9 mouse cellular contexts compared by ENCODE assay signal in genomic region chr17:56468870-56469269, GRCm38 (mm10). TPM values are rescaled to one million over a fixed set of nuclear protein-coding genes. Genes with fewer than 3 reads are reported as not detected.
DNase-seq lines count a peak whose midpoint lies in the region; ATAC-seq and TF ChIP-seq lines count a peak whose summit lies in the region.
"Had no signal": no experiment of that assay in that cellular context is flagged by ENCODE, and none has a peak within 500 bp of the region (broad histone marks: within the 10 kb centered on the region; RNA-seq: fewer than 3 reads in every experiment).

No protein-coding gene starts in this region.

- ATAC-seq in intestine, embryonic 14.5 days (replicated peaks; ENCODE audit: low FRiP score, low TSS enrichment, low read depth), result no peak
- no peak for ATAC-seq in intestine, postnatal 0 days
- ATAC-seq in common myeloid progenitor, adult 5-6 weeks (replicated peaks; ENCODE audit: low read depth, poor library complexity, severe bottlenecking), result peak; percentile 46
- ATAC-seq in megakaryocyte progenitor cell, adult 5-6 weeks (replicated peaks; ENCODE audit: poor library complexity), result peak; percentile 49

- H3K4me3 ChIP-seq in intestine, embryonic 14.5 days (ENCODE audit: low read depth, low read length), result no peak overlapping the region
- no peak overlapping the region for H3K4me3 ChIP-seq in intestine, postnatal 0 days (ENCODE audit: low read depth, low read length)
- H3K4me3 ChIP-seq in thymus, adult 2 months (ENCODE audit: control insufficient read depth, insufficient read depth, low read length), result no peak overlapping the region
- H3K4me3 ChIP-seq: erythroblast, embryonic 14.5 days had no signal

- H3K36me3 ChIP-seq in intestine, embryonic 14.5 days (ENCODE audit: control insufficient read depth, insufficient read depth, low read length), result no peaks in the 10 kb centered on the region
- H3K36me3 ChIP-seq in intestine, postnatal 0 days (ENCODE audit: control insufficient read depth, insufficient read depth), result no peaks in the 10 kb centered on the region
- no peaks in the 10 kb centered on the region for H3K36me3 ChIP-seq in thymus, adult 2 months (ENCODE audit: control insufficient read depth, insufficient read depth, low read length)

- H3K9ac ChIP-seq in intestine, embryonic 14.5 days (ENCODE audit: low read length), result no peak overlapping the region
- H3K9ac ChIP-seq in intestine, postnatal 0 days (ENCODE audit: low read depth, low read length), result no peak overlapping the region

- TF ChIP-seq CTCF in intestine, postnatal 0 days (IDR thresholded peaks at IDR 0.05; ENCODE audit: low read depth), result no peak
- no peak for TF ChIP-seq CTCF in thymus, adult 2 months (IDR thresholded peaks at IDR 0.05; ENCODE audit: borderline replicate concordance, control insufficient read depth, extremely low read depth, insufficient read depth, low read length, poor library complexity)

- WGBS in intestine, embryonic 14.5 days, result 57% methylated on average over 7 of the region's 7 CpGs
- WGBS in intestine, postnatal 0 days, result 50% methylated on average over 7 of the region's 7 CpGs
- WGBS in thymus, adult 2 months, result 58% methylated on average over 7 of the region's 7 CpGs

- TF ChIP-seq POLR2A in thymus, adult 2 months (IDR thresholded peaks at IDR 0.05; ENCODE audit: control insufficient read depth, extremely low read depth, insufficient read depth, low read length, poor library complexity), result no peak

- peak overlapping the region; percentile 78; the same call in 1 of the 2 replicates for H3K27ac ChIP-seq in intestine, embryonic 14.5 days (ENCODE audit: low read depth)
- no peak overlapping the region for H3K27ac ChIP-seq in intestine, postnatal 0 days (ENCODE audit: low read depth, low read length)
- no peak overlapping the region for H3K27ac ChIP-seq in thymus, adult 2 months (ENCODE audit: control insufficient read depth, insufficient read depth, low read length)

- DNase-seq in intestine, embryonic 14.5 days (ENCODE audit: low spot score), result no peak
- peak; percentile 34 for DNase-seq in heart, postnatal 4 days
- DNase-seq in urinary bladder, adult 2 months (ENCODE audit: low spot score), result no peak
- DNase-seq in thymus, adult 2 months, result no peak
- DNase-seq in gastrocnemius, postnatal 4 days (ENCODE audit: low spot score in 2 of 2), result no peak

- no peaks in the 10 kb centered on the region for H3K9me3 ChIP-seq in intestine, embryonic 14.5 days (ENCODE audit: control insufficient read depth, low read length)
- no peaks in the 10 kb centered on the region for H3K9me3 ChIP-seq in intestine, postnatal 0 days (ENCODE audit: control insufficient read depth)

- peaks cover 17% of the 10 kb centered on the region for H3K27me3 ChIP-seq in intestine, embryonic 14.5 days (replicated peaks; ENCODE audit: control insufficient read depth, insufficient read depth, low read length)
- peaks cover 25% of the 10 kb centered on the region for H3K27me3 ChIP-seq in intestine, postnatal 0 days (replicated peaks; ENCODE audit: control insufficient read depth, insufficient read depth, low read length)
- peaks cover 21% of the 10 kb centered on the region for H3K27me3 ChIP-seq in thymus, adult 2 months (ENCODE audit: control insufficient read depth, insufficient read depth, low read length)

- no peak overlapping the region for H3K4me2 ChIP-seq in intestine, embryonic 14.5 days (ENCODE audit: low read length)
- H3K4me2 ChIP-seq in intestine, postnatal 0 days (replicated peaks; ENCODE audit: low read depth), result no peak overlapping the region

- peaks cover 64% of the 10 kb centered on the region for H3K4me1 ChIP-seq in intestine, embryonic 14.5 days (replicated peaks; ENCODE audit: control insufficient read depth, insufficient read depth, low read length)
- H3K4me1 ChIP-seq in intestine, postnatal 0 days (replicated peaks; ENCODE audit: control insufficient read depth, insufficient read depth, low read length), result no peaks in the 10 kb centered on the region
- H3K4me1 ChIP-seq in thymus, adult 2 months (replicated peaks; ENCODE audit: control insufficient read depth, insufficient read depth, low read length), result peaks cover 18% of the 10 kb centered on the region

RNA-seq across cellular contexts. Expression of gene Ptprs, which starts 7.4 kb away (rescaled TPM):
- polyA plus RNA-seq in intestine, embryonic 14.5 days (2014; fragmentation: Nextera tagmentation; extraction: Ambion mirVana), result 94.4 and 99.6 TPM in 2 replicates
- polyA plus RNA-seq in intestine, postnatal 0 days (2015; fragmentation: Nextera tagmentation; extraction: Ambion mirVana), result 15.2 and 15.7 TPM in 2 replicates
- 65.2 and 105 TPM in 2 replicates for total RNA-seq in common myeloid progenitor, adult 5-6 weeks (2017)
- total RNA-seq in heart, postnatal 4 days (2021), result 100 to 1,000 TPM; 140 to 141 TPM
- total RNA-seq in megakaryocyte progenitor cell, adult 5-6 weeks (2015), result 35.9 and 39.7 TPM in 2 replicates
- 35.3 and 38.5 TPM in 2 replicates for total RNA-seq in megakaryocyte progenitor cell, adult 5-6 weeks (2017)
- polyA plus RNA-seq in urinary bladder, adult 2 months (2012; rRNA removed), result 313 and 341 TPM in 2 replicates
- polyA plus RNA-seq in thymus, adult 2 months (2012; rRNA removed), result 235 and 305 TPM in 2 replicates
- total RNA-seq in gastrocnemius, postnatal 4 days (2021), result 100 to 1,000 TPM; 115 TPM

RNA-seq across cellular contexts. Expression of gene Znrf4, which starts 43.4 kb away (rescaled TPM):
- polyA plus RNA-seq in intestine, embryonic 14.5 days (2014; fragmentation: Nextera tagmentation; extraction: Ambion mirVana), result not detected in 2 replicates
- polyA plus RNA-seq in intestine, postnatal 0 days (2015; fragmentation: Nextera tagmentation; extraction: Ambion mirVana), result not detected in 2 replicates
- not detected in 2 replicates for total RNA-seq in common myeloid progenitor, adult 5-6 weeks (2017)
- not detected for total RNA-seq in heart, postnatal 4 days (2021)
- not detected in 2 replicates for total RNA-seq in megakaryocyte progenitor cell, adult 5-6 weeks (2015)
- total RNA-seq in megakaryocyte progenitor cell, adult 5-6 weeks (2017), result not detected in 2 replicates
- polyA plus RNA-seq in urinary bladder, adult 2 months (2012; rRNA removed), result not detected in 2 replicates
- 0.67 TPM in 1 of 2 replicates, not detected in the other for polyA plus RNA-seq in thymus, adult 2 months (2012; rRNA removed)
- total RNA-seq in gastrocnemius, postnatal 4 days (2021), result not detected
- polyA plus RNA-seq: erythroblast, embryonic 14.5 days had no signal

Comparison
In these comparisons a context has a peak if more than half of its experiments do, and no peak if none do; other contexts are left out.
1. ATAC-seq: peak in common myeloid progenitor, adult 5-6 weeks (single experiment) and megakaryocyte progenitor cell, adult 5-6 weeks (single experiment); none in intestine, embryonic 14.5 days (single experiment) and intestine, postnatal 0 days (single experiment).